ENCODE assay signal across 9 mouse cellular contexts in genomic region chr2:34802565-34803245, GRCm38 (mm10). TPM values are rescaled to one million over a fixed set of nuclear protein-coding genes. Genes with fewer than 3 reads are reported as not detected.
A peak's percentile ranks its signal among the peaks of the same experiment; 100 is the strongest.
DNase-seq lines count a peak whose midpoint lies in the region; ATAC-seq and TF ChIP-seq lines count a peak whose summit lies in the region.
"Not testable (repeated sequence)": the region's sequence is repeated elsewhere in the genome, so short reads cannot be mapped to it uniquely, and the experiment has no call there.
"Had no signal": no experiment of that assay in that cellular context is flagged by ENCODE, and none has a peak within 500 bp of the region (broad histone marks: within the 10 kb centered on the region; RNA-seq: fewer than 3 reads in every experiment).

No protein-coding gene starts in this region.

- H3K4me1 ChIP-seq in bone marrow macrophage, adult 2 months (ENCODE audit: control insufficient read depth, insufficient read depth, low read length), result peaks cover 35% of the 10 kb centered on the region
- H3K4me1 ChIP-seq in heart, embryonic 16.5 days (ENCODE audit: control insufficient read depth, insufficient read depth, low read length), result peaks cover 34% of the 10 kb centered on the region
- H3K4me1 ChIP-seq in kidney, embryonic 14.5 days (ENCODE audit: control insufficient read depth, insufficient read depth, low read length), result peaks cover 13% of the 10 kb centered on the region; the same call in 1 of the 2 replicates
- H3K4me1 ChIP-seq in liver, embryonic 13.5 days (replicated peaks), result peaks cover 73% of the 10 kb centered on the region
- peaks cover 27% of the 10 kb centered on the region for H3K4me1 ChIP-seq in midbrain, embryonic 15.5 days

- peak overlapping the region; percentile 79 for H3K27ac ChIP-seq in bone marrow macrophage, adult 2 months (ENCODE audit: insufficient read depth, low read depth, low read length)
- H3K27ac ChIP-seq in heart, embryonic 16.5 days (ENCODE audit: low read length), result peak overlapping the region; percentile 92
- H3K27ac ChIP-seq in kidney, embryonic 14.5 days (ENCODE audit: low read depth, low read length), result peak overlapping the region; percentile 78; the same call in 1 of the 2 replicates
- H3K27ac ChIP-seq in liver, embryonic 13.5 days, result peak overlapping the region; percentile 96
- peak overlapping the region; percentile 90 for H3K27ac ChIP-seq in midbrain, embryonic 15.5 days

- peak; percentile 7 for ATAC-seq in CD4-positive, CD25-positive, alpha-beta regulatory T cell, adult 4 months
- ATAC-seq in erythroid progenitor cell, adult 5-6 weeks (replicated peaks; ENCODE audit: low FRiP score, poor library complexity, severe bottlenecking), result peak; percentile 23
- ATAC-seq in heart, embryonic 16.5 days (replicated peaks; ENCODE audit: extremely low read depth, insufficient read depth, low FRiP score), result peak; percentile 62
- ATAC-seq in kidney, embryonic 14.5 days (ENCODE audit: low FRiP score, low TSS enrichment), result peak; percentile 70
- peak; percentile 30 for ATAC-seq in liver, embryonic 13.5 days (ENCODE audit: low read depth)
- ATAC-seq in midbrain, embryonic 15.5 days (replicated peaks), result peak; percentile 63

- TF ChIP-seq POLR2A in bone marrow macrophage, adult 2 months (IDR thresholded peaks at IDR 0.05; ENCODE audit: borderline replicate concordance, low read depth, low read length), result not testable (repeated sequence)

- peak overlapping the region; percentile 94 for H3K4me3 ChIP-seq in bone marrow macrophage, adult 2 months (ENCODE audit: insufficient read depth, low read length)
- H3K4me3 ChIP-seq in heart, embryonic 16.5 days (ENCODE audit: low read length), result peak overlapping the region; percentile 76
- peak overlapping the region; percentile 65 for H3K4me3 ChIP-seq in kidney, embryonic 14.5 days (ENCODE audit: low read length)
- H3K4me3 ChIP-seq in liver, embryonic 13.5 days (replicated peaks), result peak overlapping the region; percentile 80
- H3K4me3 ChIP-seq in midbrain, embryonic 15.5 days, result peak overlapping the region; percentile 74

- not testable (repeated sequence) for H3K27me3 ChIP-seq in heart, embryonic 16.5 days (ENCODE audit: control insufficient read depth, insufficient read depth, low read length); kidney, embryonic 14.5 days (ENCODE audit: control insufficient read depth, insufficient read depth, low read length); liver, embryonic 13.5 days; midbrain, embryonic 15.5 days (replicated peaks); splenic B cell, adult 2 months (ENCODE audit: control insufficient read depth, insufficient read depth, low read length, poor library complexity, severe bottlenecking)

- H3K36me3 ChIP-seq in heart, embryonic 16.5 days (ENCODE audit: control insufficient read depth, insufficient read depth); midbrain, embryonic 15.5 days (replicated peaks); splenic B cell, adult 2 months (ENCODE audit: control insufficient read depth, insufficient read depth, low read length, poor library complexity, severe bottlenecking): not testable (repeated sequence)
- peaks cover 25% of the 10 kb centered on the region for H3K36me3 ChIP-seq in kidney, embryonic 14.5 days (ENCODE audit: control insufficient read depth, insufficient read depth, low read length)
- peaks cover 35% of the 10 kb centered on the region for H3K36me3 ChIP-seq in liver, embryonic 13.5 days

- peak overlapping the region; percentile 92 for H3K9ac ChIP-seq in heart, embryonic 16.5 days (ENCODE audit: low read length)
- H3K9ac ChIP-seq in kidney, embryonic 14.5 days (ENCODE audit: low read depth, low read length), result peak overlapping the region; percentile 73
- H3K9ac ChIP-seq in liver, embryonic 13.5 days, result peak overlapping the region; percentile 93
- H3K9ac ChIP-seq in midbrain, embryonic 15.5 days, result peak overlapping the region; percentile 85

- peak overlapping the region; percentile 82 for H3K4me2 ChIP-seq in heart, embryonic 16.5 days (ENCODE audit: low read depth, low read length)
- peak overlapping the region; percentile 61 for H3K4me2 ChIP-seq in kidney, embryonic 14.5 days (replicated peaks; ENCODE audit: low read depth, low read length)
- peak overlapping the region; percentile 74 for H3K4me2 ChIP-seq in liver, embryonic 13.5 days
- H3K4me2 ChIP-seq in midbrain, embryonic 15.5 days, result peak overlapping the region; percentile 68

- H3K9me3 ChIP-seq in heart, embryonic 16.5 days (replicated peaks; ENCODE audit: control insufficient read depth, low read length); kidney, embryonic 14.5 days (ENCODE audit: control insufficient read depth, low read length); liver, embryonic 13.5 days (replicated peaks); midbrain, embryonic 15.5 days: not testable (repeated sequence)

- not testable (repeated sequence) for TF ChIP-seq CTCF in bone marrow macrophage, adult 2 months (IDR thresholded peaks at IDR 0.05; ENCODE audit: low read depth, low read length)

- DNase-seq in liver, embryonic 13.5 days, result peak; percentile 50
- DNase-seq in splenic B cell, adult 2 months (ENCODE audit: low read depth, low spot score), result peak; percentile 43

- 0% methylated on average over 31 of the region's 32 CpGs for WGBS in heart, embryonic 16.5 days
- under 1% methylated on average over 17 of the region's 32 CpGs for WGBS in kidney, embryonic 14.5 days
- under 1% methylated on average over 30 of the region's 32 CpGs for WGBS in liver, embryonic 13.5 days (ENCODE audit: insufficient replicate concordance)
- WGBS in midbrain, embryonic 15.5 days, result under 1% methylated on average over 31 of the region's 32 CpGs

RNA-seq across cellular contexts. Expression of gene Rabepk, which starts 3.0 kb away (rescaled TPM):
- 10 to 100 TPM; 49.8 to 60.5 TPM for polyA plus RNA-seq in CD4-positive, CD25-positive, alpha-beta regulatory T cell, adult 4 months (2017; shearing (Covaris generic))
- 10.2 and 10.6 TPM in 2 replicates for polyA plus RNA-seq in bone marrow macrophage, adult 2 months (2012; ENCODE audit: insufficient read depth, insufficient read length, missing spikeins)
- 1.3 and 9.0 TPM in 2 replicates for total RNA-seq in erythroid progenitor cell, adult 5-6 weeks (2015; ENCODE audit: low replicate concordance)
- 1.5 and 4.7 TPM in 2 replicates for total RNA-seq in erythroid progenitor cell, adult 5-6 weeks (2017; ENCODE audit: low replicate concordance)
- polyA plus RNA-seq in heart, embryonic 16.5 days (2015; fragmentation: Nextera tagmentation; extraction: Ambion mirVana), result 26.3 and 26.9 TPM in 2 replicates
- polyA plus RNA-seq in kidney, embryonic 14.5 days (2014; fragmentation: Nextera tagmentation; extraction: Ambion mirVana), result 35.9 and 39.6 TPM in 2 replicates
- polyA plus RNA-seq in liver, embryonic 13.5 days (2015; fragmentation: Nextera tagmentation; extraction: Ambion mirVana), result 30.6 and 31.1 TPM in 2 replicates
- polyA plus RNA-seq in midbrain, embryonic 15.5 days (2015; fragmentation: Nextera tagmentation; extraction: Ambion mirVana), result 23.2 and 24.5 TPM in 2 replicates

RNA-seq across cellular contexts. Expression of gene Fbxw2, which starts 23.4 kb away (rescaled TPM):
- 10 to 100 TPM; 72.6 to 91.8 TPM for polyA plus RNA-seq in CD4-positive, CD25-positive, alpha-beta regulatory T cell, adult 4 months (2017; shearing (Covaris generic))
- 53.3 and 56.3 TPM in 2 replicates for polyA plus RNA-seq in bone marrow macrophage, adult 2 months (2012; ENCODE audit: insufficient read depth, insufficient read length, missing spikeins)
- 92.6 and 93.5 TPM in 2 replicates for total RNA-seq in erythroid progenitor cell, adult 5-6 weeks (2015; ENCODE audit: low replicate concordance)
- 95.5 and 121 TPM in 2 replicates for total RNA-seq in erythroid progenitor cell, adult 5-6 weeks (2017; ENCODE audit: low replicate concordance)
- 64.5 and 71.1 TPM in 2 replicates for polyA plus RNA-seq in heart, embryonic 16.5 days (2015; fragmentation: Nextera tagmentation; extraction: Ambion mirVana)
- polyA plus RNA-seq in kidney, embryonic 14.5 days (2014; fragmentation: Nextera tagmentation; extraction: Ambion mirVana), result 55.6 and 72.3 TPM in 2 replicates
- polyA plus RNA-seq in liver, embryonic 13.5 days (2015; fragmentation: Nextera tagmentation; extraction: Ambion mirVana), result 57.7 and 61.5 TPM in 2 replicates
- polyA plus RNA-seq in midbrain, embryonic 15.5 days (2015; fragmentation: Nextera tagmentation; extraction: Ambion mirVana), result 102 and 107 TPM in 2 replicates

RNA-seq across cellular contexts. Expression of gene Gm34653, which starts 30.1 kb away (rescaled TPM):
- not detected for polyA plus RNA-seq in CD4-positive, CD25-positive, alpha-beta regulatory T cell, adult 4 months (2017; shearing (Covaris generic))
- polyA plus RNA-seq in bone marrow macrophage, adult 2 months (2012; ENCODE audit: insufficient read depth, insufficient read length, missing spikeins), result not detected in 2 replicates
- total RNA-seq in erythroid progenitor cell, adult 5-6 weeks (2015; ENCODE audit: low replicate concordance), result 1.3 TPM in 1 of 2 replicates, not detected in the other
- total RNA-seq in erythroid progenitor cell, adult 5-6 weeks (2017; ENCODE audit: low replicate concordance), result not detected in 2 replicates
- polyA plus RNA-seq in heart, embryonic 16.5 days (2015; fragmentation: Nextera tagmentation; extraction: Ambion mirVana), result not detected in 2 replicates
- polyA plus RNA-seq in kidney, embryonic 14.5 days (2014; fragmentation: Nextera tagmentation; extraction: Ambion mirVana), result not detected in 2 replicates
- 0.08 TPM in 1 of 2 replicates, not detected in the other for polyA plus RNA-seq in liver, embryonic 13.5 days (2015; fragmentation: Nextera tagmentation; extraction: Ambion mirVana)
- polyA plus RNA-seq in midbrain, embryonic 15.5 days (2015; fragmentation: Nextera tagmentation; extraction: Ambion mirVana), result 0.17 TPM in 1 of 2 replicates, not detected in the other
- total RNA-seq: gastrocnemius, postnatal 10 days had no signal

RNA-seq across cellular contexts. Expression of gene Hspa5, which starts 30.9 kb away (rescaled TPM):
- polyA plus RNA-seq in CD4-positive, CD25-positive, alpha-beta regulatory T cell, adult 4 months (2017; shearing (Covaris generic)), result 100 to 1,000 TPM; 536 to 586 TPM
- polyA plus RNA-seq in bone marrow macrophage, adult 2 months (2012; ENCODE audit: insufficient read depth, insufficient read length, missing spikeins), result 319 and 328 TPM in 2 replicates
- 168 and 188 TPM in 2 replicates for total RNA-seq in erythroid progenitor cell, adult 5-6 weeks (2015; ENCODE audit: low replicate concordance)
- 512 and 550 TPM in 2 replicates for total RNA-seq in erythroid progenitor cell, adult 5-6 weeks (2017; ENCODE audit: low replicate concordance)
- polyA plus RNA-seq in heart, embryonic 16.5 days (2015; fragmentation: Nextera tagmentation; extraction: Ambion mirVana), result 630 and 742 TPM in 2 replicates
- 615 and 971 TPM in 2 replicates for polyA plus RNA-seq in kidney, embryonic 14.5 days (2014; fragmentation: Nextera tagmentation; extraction: Ambion mirVana)
- 533 and 680 TPM in 2 replicates for polyA plus RNA-seq in liver, embryonic 13.5 days (2015; fragmentation: Nextera tagmentation; extraction: Ambion mirVana)
- polyA plus RNA-seq in midbrain, embryonic 15.5 days (2015; fragmentation: Nextera tagmentation; extraction: Ambion mirVana), result 418 and 429 TPM in 2 replicates

RNA-seq across cellular contexts. Expression of gene Gapvd1, which starts 47.7 kb away (rescaled TPM):
- polyA plus RNA-seq in CD4-positive, CD25-positive, alpha-beta regulatory T cell, adult 4 months (2017; shearing (Covaris generic)), result 10 to 100 TPM; 53.4 to 55.7 TPM
- 90.8 and 98.7 TPM in 2 replicates for polyA plus RNA-seq in bone marrow macrophage, adult 2 months (2012; ENCODE audit: insufficient read depth, insufficient read length, missing spikeins)
- 106 and 118 TPM in 2 replicates for total RNA-seq in erythroid progenitor cell, adult 5-6 weeks (2015; ENCODE audit: low replicate concordance)
- 198 and 392 TPM in 2 replicates for total RNA-seq in erythroid progenitor cell, adult 5-6 weeks (2017; ENCODE audit: low replicate concordance)
- polyA plus RNA-seq in heart, embryonic 16.5 days (2015; fragmentation: Nextera tagmentation; extraction: Ambion mirVana), result 61.2 and 62.7 TPM in 2 replicates
- polyA plus RNA-seq in kidney, embryonic 14.5 days (2014; fragmentation: Nextera tagmentation; extraction: Ambion mirVana), result 64.7 and 92.2 TPM in 2 replicates
- polyA plus RNA-seq in liver, embryonic 13.5 days (2015; fragmentation: Nextera tagmentation; extraction: Ambion mirVana), result 75.0 and 86.9 TPM in 2 replicates
- polyA plus RNA-seq in midbrain, embryonic 15.5 days (2015; fragmentation: Nextera tagmentation; extraction: Ambion mirVana), result 112 and 123 TPM in 2 replicates

Comparison
In these comparisons a context has a peak if more than half of its experiments do, and no peak if none do; other contexts are left out.
1. Peak in every context shown above with its lines: DNase-seq, ATAC-seq, H3K4me3 ChIP-seq and H3K27ac ChIP-seq.
2. ATAC-seq: peak in every context shown above with its lines; median percentile 70 in kidney, embryonic 14.5 days; 63 in midbrain, embryonic 15.5 days; 62 in heart, embryonic 16.5 days; 30 in liver, embryonic 13.5 days; 23 in erythroid progenitor cell, adult 5-6 weeks; 7 in CD4-positive, CD25-positive, alpha-beta regulatory T cell, adult 4 months.